Mouse (Mus musculus) forebrain, embryonic 14.5 days (tissue): ENCODE results near the gene Ebna1bp2. TPM values are rescaled to one million over a fixed set of nuclear protein-coding genes. Genes with fewer than 3 reads are reported as not detected.

ENCODE experiments used
- ATAC-seq: fragments of 200-750 bp; cut with Nextera tagmentation; 2 replicates; pipeline ENCODE4 v1.8.0; 2017; ENCODE audit warnings: mild to moderate bottlenecking, moderate library complexity
- DNase-seq: peaks from one replicate; pipeline ENCODE4 v3.0.0-alpha.2; 2015; ENCODE audit warnings: low spot score
- H3K27ac ChIP-seq: fragments of 300-500 bp; sonication (generic); 2 replicates; pipeline ENCODE4 v1.5.1; 2014; ENCODE audit warnings: low read depth, mild to moderate bottlenecking, control low read depth, low read length, moderate library complexity
- H3K27me3 ChIP-seq: fragments of 300-500 bp; sonication (generic); replicated peaks from 2 replicates; pipeline ENCODE4 v1.6.1; 2014; ENCODE audit warnings: low read length, control low read depth, mixed read lengths; ENCODE audit not compliant: control insufficient read depth, insufficient read depth
- H3K36me3 ChIP-seq: fragments of 300-500 bp; sonication (generic); 2 replicates; pipeline ENCODE4 v1.6.1; 2014; ENCODE audit warnings: low read length, control low read depth; ENCODE audit not compliant: control insufficient read depth, insufficient read depth
- H3K4me1 ChIP-seq: fragments of 300-500 bp; sonication (generic); 2 replicates; pipeline ENCODE4 v1.6.1; 2014; ENCODE audit warnings: antibody characterized with exemption, low read length, control low read depth; ENCODE audit not compliant: control insufficient read depth, insufficient read depth
- H3K4me2 ChIP-seq: fragments of 300-500 bp; sonication (generic); 2 replicates; pipeline ENCODE4 v1.6.1; 2014; ENCODE audit warnings: mild to moderate bottlenecking, control low read depth, low read length
- H3K4me3 ChIP-seq: fragments of 300-500 bp; sonication (generic); 2 replicates; pipeline ENCODE4 v1.5.1; 2014; ENCODE audit warnings: low read depth, low read length, control low read depth
- H3K9ac ChIP-seq: fragments of 300-500 bp; sonication (generic); 2 replicates; pipeline ENCODE4 v1.6.1; 2014; ENCODE audit warnings: mild to moderate bottlenecking, low read length, control low read depth, moderate library complexity
- H3K9me3 ChIP-seq: fragments of 300-500 bp; sonication (generic); replicated peaks from 2 replicates; pipeline ENCODE4 v1.6.1; 2016; ENCODE audit warnings: low read length, control low read depth, mixed read lengths; ENCODE audit not compliant: control insufficient read depth
- WGBS: fragments of 180-500 bp; shearing (Covaris S2); extraction: QIAGEN DNeasy Blood & Tissue Kit; methylation state at CpG from one replicate; pipeline ENCODE4 v1.1.7; 2014; 5-methylcytosine and 5-hydroxymethylcytosine counted together
- polyA plus RNA-seq: library from polyadenylated mRNA; unstranded; fragments of >200 nt; fragmentation: Nextera tagmentation; extraction: Ambion mirVana; gene quantifications from 2 replicates; pipeline ENCODE4 v1.2.1, GENCODE M21; 2014

The Ebna1bp2 gene
- 167 and 176 TPM in 2 replicates for polyA plus RNA-seq

DNA sequence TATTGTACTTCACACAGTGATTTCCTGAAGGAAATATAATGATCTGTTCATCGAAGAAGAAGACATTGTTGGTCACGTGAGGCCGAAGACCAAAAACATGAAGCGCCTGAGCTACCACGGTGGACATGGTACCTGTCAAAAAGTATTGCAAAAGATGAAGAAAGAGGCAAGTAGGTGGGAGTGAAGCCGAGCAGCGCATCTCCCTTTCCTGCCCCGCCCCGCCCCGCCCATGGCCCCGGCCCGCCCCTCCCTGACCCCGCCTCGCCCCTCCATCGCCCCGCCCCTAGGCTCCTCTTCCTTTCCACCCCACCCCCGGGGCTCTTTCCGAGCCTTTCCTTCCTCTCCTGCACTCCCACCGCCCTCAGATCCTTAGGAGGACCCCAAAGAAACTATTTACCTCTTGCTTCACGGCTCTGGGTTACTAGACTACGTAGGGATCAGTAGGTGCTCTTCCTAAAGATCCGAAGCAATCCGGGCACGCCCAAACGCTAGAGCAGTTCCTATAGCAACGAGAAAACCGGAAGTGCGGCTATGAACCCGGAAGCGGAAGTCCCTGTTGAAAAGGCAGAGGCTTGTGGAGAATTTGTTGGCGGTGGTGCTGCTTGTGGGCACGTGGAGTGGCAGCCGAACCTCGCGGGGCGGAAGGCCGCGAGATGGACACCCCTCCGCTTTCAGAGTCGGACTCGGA is at the start of gene Ebna1bp2, which contains the start of gene Cfap57:
Ebna1bp2 (plus strand) TSS at position 521 of the 688 bp plus-strand sequence.
Cfap57 (minus strand) TSS at position 499 of the 688 bp plus-strand sequence.
- H3K4me2 ChIP-seq: peak within 1 kb of the TSS; percentile 96
- H3K27me3 ChIP-seq: no peaks in the 10 kb centered on the region
- ATAC-seq (peak; percentile 95), DNase-seq (peak; percentile 97)
- H3K4me1 ChIP-seq: peaks cover 7% of the 10 kb centered on the region
- peak within 1 kb of the TSS; percentile 71 for H3K9ac ChIP-seq
- H3K4me3 ChIP-seq: peak within 1 kb of the TSS; percentile 77
- H3K36me3 ChIP-seq: peaks cover 27% of the 10 kb centered on the region
- peaks cover 5% of the 10 kb centered on the region; the same call in 1 of the 2 replicates for H3K9me3 ChIP-seq
- no peak within 1 kb of the TSS for H3K27ac ChIP-seq
- WGBS: 1% methylated on average over 39 of the region's 41 CpGs

GRCm38 (mm10) chr4:118571441-118571840 is 49.2 kb upstream of the Ebna1bp2 start:
- Histone ChIP-seq H3K4me2 (no peak overlapping the region), H3K4me1 (no peaks in the 10 kb centered on the region), H3K9ac (no peak overlapping the region), H3K27ac (no peak overlapping the region), H3K36me3 (no peaks in the 10 kb centered on the region), H3K9me3 (no peaks in the 10 kb centered on the region), H3K4me3 (no peak overlapping the region), H3K27me3 (no peaks in the 10 kb centered on the region)
- DNase-seq (no peak), ATAC-seq (no peak)
- 75% methylated on average over 15 of the region's 15 CpGs for WGBS

DNA sequence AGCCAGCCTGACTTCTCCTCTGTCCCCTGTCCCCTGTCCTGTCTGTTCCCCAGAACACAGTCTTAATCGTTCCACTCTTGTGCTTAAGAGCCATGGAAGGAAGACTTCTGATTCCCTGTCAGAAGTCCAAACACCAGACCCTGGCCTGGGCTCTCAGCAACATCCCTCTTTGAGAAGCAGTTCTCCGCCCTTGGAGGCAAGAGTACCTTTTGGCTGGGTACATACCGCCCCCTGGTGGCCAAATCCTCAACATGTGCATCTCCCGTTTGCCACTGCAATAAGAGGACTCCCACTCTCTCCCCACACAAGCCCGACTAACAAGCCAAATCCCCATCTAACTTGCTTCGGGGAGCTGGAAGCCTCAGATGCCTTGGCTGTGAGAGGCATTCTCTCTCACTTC is 44.5 kb upstream of the Ebna1bp2 start:
- H3K9ac ChIP-seq: no peak overlapping the region
- WGBS: 9% methylated on average over 6 of the region's 6 CpGs
- no peak overlapping the region for H3K27ac ChIP-seq
- H3K27me3 ChIP-seq: no peaks in the 10 kb centered on the region
- DNase-seq: peak; percentile 89
- no peak overlapping the region for H3K4me2 ChIP-seq
- no peaks in the 10 kb centered on the region for H3K9me3 ChIP-seq
- no peaks in the 10 kb centered on the region for H3K36me3 ChIP-seq
- 0 out of 2 replicates have a peak, but pooled peaks have one; percentile 48 for ATAC-seq
- H3K4me3 ChIP-seq: no peak overlapping the region
- H3K4me1 ChIP-seq: no peaks in the 10 kb centered on the region

DNA sequence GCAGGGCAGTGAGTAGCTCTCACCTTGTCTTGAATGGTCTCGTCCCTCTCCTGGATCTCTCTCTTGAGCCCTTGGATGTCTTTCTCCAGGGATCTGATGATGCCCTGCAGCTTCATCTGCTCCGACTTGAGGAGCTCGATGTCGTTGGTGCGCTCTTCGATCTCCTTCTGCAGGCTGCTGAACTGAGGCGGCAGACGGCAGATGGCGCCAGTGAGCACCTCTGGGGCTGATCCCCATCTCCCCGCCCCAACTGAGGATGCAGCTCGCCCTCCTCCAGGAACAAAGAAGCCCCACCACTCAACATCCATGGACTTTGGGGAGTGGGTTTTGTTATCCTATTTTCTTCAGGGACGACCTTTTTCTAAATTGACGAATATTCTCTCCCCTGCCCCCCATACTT is 41.3 kb upstream of the Ebna1bp2 start:
- Histone ChIP-seq H3K4me3 (no peak overlapping the region), H3K4me1 (no peaks in the 10 kb centered on the region), H3K9me3 (no peaks in the 10 kb centered on the region), H3K27ac (no peak overlapping the region), H3K27me3 (no peaks in the 10 kb centered on the region), H3K9ac (no peak overlapping the region), H3K4me2 (no peak overlapping the region), H3K36me3 (no peaks in the 10 kb centered on the region)
- DNase-seq: peak; percentile 17
- 49% methylated on average over 13 of the region's 13 CpGs for WGBS
- no peak for ATAC-seq

DNA sequence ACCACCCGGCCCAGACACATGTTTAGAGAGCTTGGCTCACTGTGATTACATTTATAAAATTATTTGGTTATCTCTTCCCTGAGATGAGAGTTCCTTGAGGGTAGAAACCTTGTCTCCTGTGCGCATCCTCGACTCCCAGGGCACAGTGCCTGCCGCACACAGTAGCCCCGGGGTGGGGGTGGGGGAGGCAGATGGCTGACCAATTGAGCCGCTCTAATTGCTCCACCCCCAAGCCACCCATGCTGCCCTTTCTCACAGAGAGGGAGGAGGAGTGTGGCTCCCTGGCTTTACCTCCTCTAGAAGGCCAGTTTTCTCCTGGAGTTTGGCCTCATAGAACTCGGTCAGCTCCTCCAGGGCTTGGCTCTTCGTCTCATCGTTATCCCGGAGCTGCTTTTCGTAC is 39.1 kb upstream of the Ebna1bp2 start:
- Histone ChIP-seq H3K4me2 (no peak overlapping the region), H3K9me3 (no peaks in the 10 kb centered on the region), H3K36me3 (no peaks in the 10 kb centered on the region), H3K4me1 (no peaks in the 10 kb centered on the region), H3K27me3 (no peaks in the 10 kb centered on the region), H3K27ac (no peak overlapping the region), H3K9ac (no peak overlapping the region), H3K4me3 (no peak overlapping the region)
- WGBS: 33% methylated on average over 11 of the region's 11 CpGs
- DNase-seq (no peak), ATAC-seq (no peak)

DNA sequence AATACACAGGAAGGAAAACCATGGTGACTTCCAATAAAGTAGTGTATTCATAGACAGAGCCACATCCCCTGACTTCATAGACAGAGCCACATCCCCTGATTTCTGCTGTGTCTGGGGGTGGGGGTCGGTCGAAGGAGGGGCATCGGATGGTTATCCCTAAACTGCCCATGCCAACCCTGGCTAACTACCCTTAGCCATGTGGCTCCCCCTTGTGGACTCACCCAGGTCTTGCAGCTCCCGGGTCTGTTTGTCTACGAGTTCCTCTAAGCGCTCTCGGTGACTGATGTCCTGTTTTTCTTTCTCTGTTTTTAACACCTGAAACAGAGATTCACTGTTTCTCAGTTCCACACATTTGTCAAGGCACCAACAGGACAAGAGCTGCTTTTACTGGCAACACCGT is 38.0 kb upstream of the Ebna1bp2 start:
- H3K9ac ChIP-seq: no peak overlapping the region
- H3K9me3 ChIP-seq: no peaks in the 10 kb centered on the region
- 95% methylated on average over 8 of the region's 8 CpGs for WGBS
- H3K36me3 ChIP-seq: no peaks in the 10 kb centered on the region
- H3K27ac ChIP-seq: no peak overlapping the region
- no peaks in the 10 kb centered on the region; the same call in 1 of the 2 replicates for H3K4me1 ChIP-seq
- H3K27me3 ChIP-seq: no peaks in the 10 kb centered on the region
- ATAC-seq (no peak), DNase-seq (no peak)
- no peak overlapping the region for H3K4me3 ChIP-seq
- H3K4me2 ChIP-seq: no peak overlapping the region

GRCm38 (mm10) chr4:118589053-118589732 is 31.4 kb upstream of the Ebna1bp2 start:
- Histone ChIP-seq H3K36me3 (no peaks in the 10 kb centered on the region), H3K27me3 (no peaks in the 10 kb centered on the region), H3K4me2 (no peak overlapping the region), H3K9ac (no peak overlapping the region; the same call in 1 of the 2 replicates), H3K9me3 (no peaks in the 10 kb centered on the region), H3K27ac (peak overlapping the region; percentile 52; the same call in 1 of the 2 replicates), H3K4me3 (no peak overlapping the region), H3K4me1 (no peaks in the 10 kb centered on the region; the same call in 1 of the 2 replicates)
- ATAC-seq: no peak
- WGBS: 58% methylated on average over 12 of the region's 12 CpGs
- DNase-seq: no peak

- H3K9me3 ChIP-seq: no peaks in the 10 kb centered on the region
- DNase-seq (peak; percentile 32), ATAC-seq (0 out of 2 replicates have a peak, but pooled peaks have one; percentile 32)
- no peaks in the 10 kb centered on the region for H3K27me3 ChIP-seq
- H3K4me3 ChIP-seq: no peak overlapping the region
- no peaks in the 10 kb centered on the region; the same call in 1 of the 2 replicates for H3K4me1 ChIP-seq
- no peak overlapping the region for H3K27ac ChIP-seq
- H3K4me2 ChIP-seq: no peak overlapping the region
- H3K9ac ChIP-seq: no peak overlapping the region
- 9% methylated on average over 7 of the region's 7 CpGs for WGBS
- H3K36me3 ChIP-seq: no peaks in the 10 kb centered on the region
These were observed 30.9 kb upstream of the Ebna1bp2 start for GRCm38 (mm10) chr4:118589733-118590130.

- 77% methylated on average over 4 of the region's 4 CpGs for WGBS
- no peak overlapping the region for H3K4me2 ChIP-seq
- H3K4me1 ChIP-seq: no peaks in the 10 kb centered on the region
- DNase-seq (no peak), ATAC-seq (no peak)
- H3K27me3 ChIP-seq: no peaks in the 10 kb centered on the region
- no peak overlapping the region for H3K9ac ChIP-seq
- H3K9me3 ChIP-seq: no peaks in the 10 kb centered on the region
- no peak overlapping the region for H3K27ac ChIP-seq
- H3K36me3 ChIP-seq: no peaks in the 10 kb centered on the region
- no peak overlapping the region for H3K4me3 ChIP-seq
These were observed 16.5 kb upstream of the Ebna1bp2 start for GRCm38 (mm10) chr4:118604065-118604464.
